Mouse (Mus musculus) embryonic fibroblast, embryonic 13.5 days (primary cell): ENCODE measurements around the gene Adam12. TPM values are rescaled to one million over a fixed set of nuclear protein-coding genes. Genes with fewer than 3 reads are reported as not detected.
A peak's percentile ranks its signal among the peaks of the same experiment; 100 is the strongest.

Source experiments
- H3K27ac ChIP-seq: 2 replicates; pipeline ENCODE4 v1.5.1; 2012; ENCODE audit warnings: low read length, control low read depth, inconsistent platforms; ENCODE audit not compliant: insufficient read depth
- H3K4me1 ChIP-seq: 2 replicates; pipeline ENCODE4 v1.6.1; 2011; ENCODE audit warnings: low read length; ENCODE audit not compliant: control insufficient read depth, insufficient read depth
- H3K4me3 ChIP-seq: 2 replicates; pipeline ENCODE4 v1.5.1; 2011; ENCODE audit warnings: mild to moderate bottlenecking, control low read depth, low read length; ENCODE audit not compliant: insufficient read depth
- CTCF ChIP-seq: IDR thresholded peaks from 2 replicates; pipeline ENCODE4 v1.5.1; 2011; ENCODE audit warnings: mild to moderate bottlenecking, control low read depth, low read length, moderate library complexity, borderline replicate concordance; ENCODE audit not compliant: insufficient read depth
- POLR2A ChIP-seq: IDR thresholded peaks from 2 replicates; pipeline ENCODE4 v1.6.1; 2011; ENCODE audit warnings: low read depth, mild to moderate bottlenecking, control low read depth, low read length, moderate library complexity
- polyA plus RNA-seq: library from polyadenylated mRNA; stranded (reverse); fragments of >200 nt; gene quantifications from 2 replicates; pipeline ENCODE4 v1.2.4, GENCODE M21; 2011; ENCODE audit warnings: low read depth; ENCODE audit not compliant: missing spikeins, insufficient read length

Adam12 gene
- polyA plus RNA-seq, 1 experiment = 104 TPM

- TF ChIP-seq CTCF (no peak), POLR2A (no peak)
- Histone ChIP-seq H3K4me3 (no peak overlapping the region), H3K4me1 (no peaks in the 10 kb centered on the region), H3K27ac (no peak overlapping the region)
These were observed 355.8 kb downstream of the Adam12 start for GRCm38 (mm10) chr7:133876139-133876538.

- no peak for TF ChIP-seq CTCF
- TF ChIP-seq POLR2A = no peak
- Histone ChIP-seq H3K4me1 (no peaks in the 10 kb centered on the region), H3K4me3 (no peak overlapping the region), H3K27ac (no peak overlapping the region)
These were observed 359.2 kb downstream of the Adam12 start for GRCm38 (mm10) chr7:133872701-133873100.

GRCm38 (mm10) chr7:133870265-133870664, 361.7 kb downstream of the Adam12 start:
- Histone ChIP-seq H3K4me1 (no peaks in the 10 kb centered on the region), H3K4me3 (no peak overlapping the region), H3K27ac (no peak overlapping the region)
- TF ChIP-seq POLR2A = no peak
- TF ChIP-seq CTCF = no peak

GRCm38 (mm10) chr7:133863684-133864083, 368.3 kb downstream of the Adam12 start:
- no peaks in the 10 kb centered on the region for H3K4me1 ChIP-seq
- H3K4me3 ChIP-seq = no peak overlapping the region
- H3K27ac ChIP-seq = no peak overlapping the region
- TF ChIP-seq POLR2A = no peak
- no peak for TF ChIP-seq CTCF

GRCm38 (mm10) chr7:133863151-133863550, 368.8 kb downstream of the Adam12 start:
- H3K4me3 ChIP-seq = no peak overlapping the region
- H3K27ac ChIP-seq = no peak overlapping the region
- H3K4me1 ChIP-seq = no peaks in the 10 kb centered on the region
- TF ChIP-seq CTCF (no peak), POLR2A (no peak)

GRCm38 (mm10) chr7:133862723-133863122, 369.2 kb downstream of the Adam12 start:
- H3K4me1 ChIP-seq = no peaks in the 10 kb centered on the region
- TF ChIP-seq CTCF (no peak), POLR2A (no peak)
- no peak overlapping the region for H3K4me3 ChIP-seq
- H3K27ac ChIP-seq = no peak overlapping the region

- Histone ChIP-seq H3K4me1 (no peaks in the 10 kb centered on the region), H3K27ac (no peak overlapping the region), H3K4me3 (no peak overlapping the region)
- TF ChIP-seq POLR2A (no peak), CTCF (no peak)
These were observed 369.7 kb downstream of the Adam12 start for GRCm38 (mm10) chr7:133862233-133862632.

GRCm38 (mm10) chr7:133859548-133859947, 372.4 kb downstream of the Adam12 start:
- TF ChIP-seq POLR2A (no peak), CTCF (no peak)
- H3K4me3 ChIP-seq = no peak overlapping the region
- H3K4me1 ChIP-seq = no peaks in the 10 kb centered on the region
- no peak overlapping the region for H3K27ac ChIP-seq

- Histone ChIP-seq H3K4me1 (no peaks in the 10 kb centered on the region), H3K27ac (no peak overlapping the region), H3K4me3 (no peak overlapping the region)
- TF ChIP-seq POLR2A = no peak
- no peak for TF ChIP-seq CTCF
These were observed 373.4 kb downstream of the Adam12 start for GRCm38 (mm10) chr7:133858506-133858905.

GRCm38 (mm10) chr7:133856278-133856677, 375.7 kb downstream of the Adam12 start:
- no peak overlapping the region for H3K4me3 ChIP-seq
- peak; percentile 88 for TF ChIP-seq CTCF
- TF ChIP-seq POLR2A = no peak
- H3K4me1 ChIP-seq = no peaks in the 10 kb centered on the region
- H3K27ac ChIP-seq = no peak overlapping the region

- no peak overlapping the region for H3K4me3 ChIP-seq
- H3K4me1 ChIP-seq = no peaks in the 10 kb centered on the region
- TF ChIP-seq POLR2A = no peak
- no peak overlapping the region for H3K27ac ChIP-seq
These were observed 381.2 kb downstream of the Adam12 start for GRCm38 (mm10) chr7:133850735-133851134.
